Mouse (Mus musculus) hindbrain, embryonic 10.5 days (tissue): ENCODE measurements at regions not wholly inside any gene's neighbourhood (a gene's known extent, or its start where the extent isn't known, plus 50 kb on each side); places are given as distances from the start of the nearest gene placed in this dataset.

ENCODE experiments used
- DNase-seq: peaks from one replicate; pipeline ENCODE4 v3.0.0-alpha.2; 2017; ENCODE audit warnings: low spot score
- H3K27ac ChIP-seq: fragments of 300-500 bp; sonication (generic); 2 replicates; pipeline ENCODE4 v1.5.1; 2016; ENCODE audit warnings: mild to moderate bottlenecking, moderate library complexity
- H3K27me3 ChIP-seq: fragments of 300-500 bp; sonication (generic); 2 replicates; pipeline ENCODE4 v1.6.1; 2016; ENCODE audit warnings: mild to moderate bottlenecking; ENCODE audit not compliant: poor library complexity, insufficient read depth, severe bottlenecking
- H3K36me3 ChIP-seq: fragments of 300-500 bp; sonication (generic); 2 replicates; pipeline ENCODE4 v1.6.1; 2016; ENCODE audit warnings: mild to moderate bottlenecking, moderate library complexity
- H3K4me1 ChIP-seq: fragments of 300-500 bp; sonication (generic); replicated peaks from 2 replicates; pipeline ENCODE4 v1.6.1; 2016; ENCODE audit warnings: mild to moderate bottlenecking
- H3K4me3 ChIP-seq: fragments of 300-500 bp; sonication (generic); 2 replicates; pipeline ENCODE4 v1.5.1; 2016; ENCODE audit warnings: mild to moderate bottlenecking, moderate library complexity
- H3K9me3 ChIP-seq: fragments of 300-500 bp; sonication (generic); 2 replicates; pipeline ENCODE4 v1.6.1; 2016; ENCODE audit warnings: mild to moderate bottlenecking, moderate library complexity
- WGBS: fragments of 180-500 bp; shearing (Covaris S2); methylation state at CpG from one replicate; pipeline ENCODE4 v1.1.7; 2016; 5-methylcytosine and 5-hydroxymethylcytosine counted together

GRCm38 (mm10) chr4:66523886-66524245 lies 119.5 kb upstream of the Astn2 start:
- Histone ChIP-seq H3K4me1 (no peaks in the 10 kb centered on the region), H3K36me3 (no peaks in the 10 kb centered on the region), H3K27me3 (no peaks in the 10 kb centered on the region), H3K27ac (no peak overlapping the region), H3K4me3 (no peak overlapping the region), H3K9me3 (no peaks in the 10 kb centered on the region)
- WGBS = 88% methylated on average over 2 of the region's 2 CpGs
- no peak for DNase-seq

- no peaks in the 10 kb centered on the region for H3K4me1 ChIP-seq
- peak; percentile 67 for DNase-seq
- no peaks in the 10 kb centered on the region for H3K9me3 ChIP-seq
- no peaks in the 10 kb centered on the region for H3K36me3 ChIP-seq
- no peak overlapping the region for H3K4me3 ChIP-seq
- WGBS = 45% methylated on average over 8 of the region's 8 CpGs
- no peak overlapping the region for H3K27ac ChIP-seq
- H3K27me3 ChIP-seq = no peaks in the 10 kb centered on the region
These were observed 119.0 kb upstream of the Astn2 start for GRCm38 (mm10) chr4:66523238-66523885.

- Histone ChIP-seq H3K9me3 (no peaks in the 10 kb centered on the region), H3K27ac (no peak overlapping the region), H3K27me3 (no peaks in the 10 kb centered on the region), H3K36me3 (no peaks in the 10 kb centered on the region), H3K4me3 (no peak overlapping the region), H3K4me1 (no peaks in the 10 kb centered on the region)
- no peak for DNase-seq
- WGBS = 85% methylated on average over 2 of the region's 2 CpGs
These were observed 117.8 kb upstream of the Astn2 start for GRCm38 (mm10) chr4:66522097-66522809.

GRCm38 (mm10) chr4:66520796-66521195 lies 116.4 kb upstream of the Astn2 start:
- no peak overlapping the region for H3K4me3 ChIP-seq
- no peaks in the 10 kb centered on the region for H3K36me3 ChIP-seq
- H3K27ac ChIP-seq = no peak overlapping the region
- H3K27me3 ChIP-seq = no peaks in the 10 kb centered on the region
- no peaks in the 10 kb centered on the region for H3K4me1 ChIP-seq
- H3K9me3 ChIP-seq = no peaks in the 10 kb centered on the region
- no peak for DNase-seq
- WGBS = 67% methylated on average over 3 of the region's 3 CpGs

GRCm38 (mm10) chr4:66515815-66516214 lies 111.4 kb upstream of the Astn2 start:
- Histone ChIP-seq H3K36me3 (no peaks in the 10 kb centered on the region), H3K27me3 (no peaks in the 10 kb centered on the region), H3K4me3 (no peak overlapping the region), H3K4me1 (no peaks in the 10 kb centered on the region), H3K9me3 (no peaks in the 10 kb centered on the region), H3K27ac (no peak overlapping the region)
- no peak for DNase-seq
- 88% methylated on average over 1 of the region's 1 CpGs for WGBS

GRCm38 (mm10) chr4:66483496-66483895 lies 79.1 kb upstream of the Astn2 start:
- DNase-seq = no peak
- H3K4me1 ChIP-seq = no peaks in the 10 kb centered on the region; the same call in 1 of the 2 replicates
- H3K36me3 ChIP-seq = no peaks in the 10 kb centered on the region
- H3K9me3 ChIP-seq = no peaks in the 10 kb centered on the region
- no peak overlapping the region for H3K4me3 ChIP-seq
- H3K27ac ChIP-seq = no peak overlapping the region
- 87% methylated on average over 6 of the region's 6 CpGs for WGBS
- no peaks in the 10 kb centered on the region for H3K27me3 ChIP-seq

- Histone ChIP-seq H3K4me1 (no peaks in the 10 kb centered on the region; the same call in 1 of the 2 replicates), H3K27me3 (no peaks in the 10 kb centered on the region), H3K36me3 (no peaks in the 10 kb centered on the region), H3K9me3 (no peaks in the 10 kb centered on the region), H3K27ac (no peak overlapping the region), H3K4me3 (no peak overlapping the region)
- DNase-seq = no peak
- WGBS = 62% methylated on average over 2 of the region's 2 CpGs
These were observed 78.3 kb upstream of the Astn2 start for GRCm38 (mm10) chr4:66482495-66483291.

GRCm38 (mm10) chr4:66478601-66479217 lies 74.3 kb upstream of the Astn2 start:
- no peak for DNase-seq
- 87% methylated on average over 8 of the region's 8 CpGs for WGBS
- Histone ChIP-seq H3K36me3 (no peaks in the 10 kb centered on the region), H3K4me3 (no peak overlapping the region), H3K27ac (no peak overlapping the region), H3K27me3 (no peaks in the 10 kb centered on the region), H3K4me1 (no peaks in the 10 kb centered on the region; the same call in 1 of the 2 replicates), H3K9me3 (no peaks in the 10 kb centered on the region)
